Mouse (Mus musculus) intestine, embryonic 14.5 days (tissue): ENCODE results near the gene Prl7c1. TPM values are rescaled to one million over a fixed set of nuclear protein-coding genes. Genes with fewer than 3 reads are reported as not detected.
"Not testable (repeated sequence)": the region's sequence is repeated elsewhere in the genome, so short reads cannot be mapped to it uniquely, and the experiment has no call there.

Experiments
- ATAC-seq: fragments of 200-750 bp; cut with Nextera tagmentation; replicated peaks from 2 replicates; pipeline ENCODE4 v1.8.0; 2017; ENCODE audit warnings: low read depth, moderate number of reproducible peaks, moderate TSS enrichment, moderate library complexity; ENCODE audit not compliant: low FRiP score, low TSS enrichment
- DNase-seq: peaks from one replicate; pipeline ENCODE4 v3.0.0-alpha.2; 2018; ENCODE audit warnings: low spot score
- H3K27ac ChIP-seq: fragments of 300-500 bp; sonication (generic); 2 replicates; pipeline ENCODE4 v1.5.1; 2014; ENCODE audit warnings: low read depth, mild to moderate bottlenecking, control low read depth
- H3K27me3 ChIP-seq: fragments of 300-500 bp; sonication (generic); replicated peaks from 2 replicates; pipeline ENCODE4 v1.6.1; 2014; ENCODE audit warnings: low read length, control low read depth; ENCODE audit not compliant: control insufficient read depth, insufficient read depth
- H3K36me3 ChIP-seq: fragments of 300-500 bp; sonication (generic); 2 replicates; pipeline ENCODE4 v1.6.1; 2014; ENCODE audit warnings: low read length, control low read depth; ENCODE audit not compliant: control insufficient read depth, insufficient read depth
- H3K4me1 ChIP-seq: fragments of 300-500 bp; sonication (generic); replicated peaks from 2 replicates; pipeline ENCODE4 v1.6.1; 2014; ENCODE audit warnings: low read length, control low read depth, mixed read lengths; ENCODE audit not compliant: control insufficient read depth, insufficient read depth
- H3K4me2 ChIP-seq: fragments of 300-500 bp; sonication (generic); 2 replicates; pipeline ENCODE4 v1.6.1; 2014; ENCODE audit warnings: low read length
- H3K4me3 ChIP-seq: fragments of 300-500 bp; sonication (generic); 2 replicates; pipeline ENCODE4 v1.5.1; 2014; ENCODE audit warnings: low read depth, low read length, control low read depth, mixed read lengths
- H3K9ac ChIP-seq: fragments of 300-500 bp; sonication (generic); 2 replicates; pipeline ENCODE4 v1.6.1; 2014; ENCODE audit warnings: mild to moderate bottlenecking, low read length
- H3K9me3 ChIP-seq: fragments of 300-500 bp; sonication (generic); 2 replicates; pipeline ENCODE4 v1.6.1; 2016; ENCODE audit warnings: low read length, control low read depth; ENCODE audit not compliant: control insufficient read depth
- WGBS: fragments of 180-500 bp; shearing (Covaris S2); extraction: QIAGEN DNeasy Blood & Tissue Kit; methylation state at CpG from one replicate; pipeline ENCODE4 v1.1.7; 2014; 5-methylcytosine and 5-hydroxymethylcytosine counted together
- polyA plus RNA-seq: library from polyadenylated mRNA; unstranded; fragments of >200 nt; fragmentation: Nextera tagmentation; extraction: Ambion mirVana; gene quantifications from 2 replicates; pipeline ENCODE4 v1.2.1, GENCODE M21; 2014

Gene Prl7c1
- polyA plus RNA-seq = not detected in 2 replicates

- not testable (repeated sequence) for H3K27me3 ChIP-seq, H3K9me3 ChIP-seq, H3K36me3 ChIP-seq, H3K9ac ChIP-seq, H3K27ac ChIP-seq, DNase-seq, ATAC-seq, H3K4me2 ChIP-seq, H3K4me3 ChIP-seq, H3K4me1 ChIP-seq
- 92% methylated on average over 2 of the region's 3 CpGs for WGBS
These were observed at the start of gene Prl7c1 for GRCm38 (mm10) chr13:27780704-27781103. Gene Prl7c1, minus strand, starts transcription at chr13:27780804.

- H3K27ac ChIP-seq = no peak overlapping the region
- no peaks in the 10 kb centered on the region for H3K27me3 ChIP-seq
- no peak for ATAC-seq
- 90% methylated on average over 1 of the region's 1 CpGs for WGBS
- no peaks in the 10 kb centered on the region for H3K36me3 ChIP-seq
- H3K4me1 ChIP-seq = no peaks in the 10 kb centered on the region
- H3K9me3 ChIP-seq = no peaks in the 10 kb centered on the region
- DNase-seq = no peak
- no peak overlapping the region for H3K4me2 ChIP-seq
- H3K9ac ChIP-seq = no peak overlapping the region
- no peak overlapping the region for H3K4me3 ChIP-seq
These were observed 22.2 kb upstream of the Prl7c1 start for GRCm38 (mm10) chr13:27802765-27803164.

DNA sequence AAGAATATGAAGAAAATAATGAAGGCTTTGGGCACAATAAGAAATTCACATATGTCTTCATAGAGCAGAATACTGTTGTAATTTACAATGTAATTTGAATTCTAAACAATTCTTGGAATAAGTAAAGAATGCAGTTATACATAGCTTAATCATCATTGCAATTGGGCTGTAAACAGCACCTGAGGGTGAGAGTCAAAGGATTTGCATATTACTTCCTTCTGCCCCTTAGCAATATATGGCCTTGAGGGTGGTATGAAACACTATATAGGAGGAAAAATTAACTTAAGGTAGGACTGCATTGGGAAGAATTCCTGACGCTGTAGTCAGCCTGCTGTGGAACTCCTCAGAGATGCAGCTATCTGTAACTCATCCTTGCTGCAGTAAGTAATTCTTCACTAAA, 20.8 kb upstream of the Prl7c1 start, which contains the start of gene Prl2a1:
Prl2a1 (plus strand) TSS at position 301 of the 400 bp plus-strand sequence.
- Histone ChIP-seq H3K9me3 (no peaks in the 10 kb centered on the region), H3K4me3 (no peak within 1 kb of the TSS), H3K9ac (no peak within 1 kb of the TSS), H3K4me1 (no peaks in the 10 kb centered on the region), H3K36me3 (no peaks in the 10 kb centered on the region), H3K27me3 (no peaks in the 10 kb centered on the region), H3K27ac (no peak within 1 kb of the TSS), H3K4me2 (no peak within 1 kb of the TSS)
- ATAC-seq (no peak), DNase-seq (no peak)
- WGBS = 75% methylated on average over 1 of the region's 1 CpGs

DNA sequence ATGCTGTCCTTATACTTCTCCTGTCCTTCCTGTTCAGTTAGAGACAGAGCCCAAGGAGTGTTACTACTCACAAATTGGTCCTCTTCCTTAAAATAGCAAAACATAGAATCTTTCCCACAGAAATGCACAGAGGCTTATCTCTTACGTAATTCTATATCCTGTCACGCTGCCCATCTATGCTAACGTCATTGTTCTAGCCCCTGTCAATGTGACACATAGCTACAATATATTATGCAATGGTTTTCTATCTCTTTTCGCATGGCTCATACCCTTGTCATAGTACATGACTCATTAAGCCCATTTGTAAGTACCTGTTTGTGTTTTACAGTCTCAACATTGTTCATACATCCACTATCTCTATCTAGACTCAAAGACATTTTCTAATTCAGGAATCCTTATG, 18.7 kb upstream of the Prl7c1 start:
- H3K9ac ChIP-seq = no peak overlapping the region
- H3K4me3 ChIP-seq = no peak overlapping the region
- H3K36me3 ChIP-seq = no peaks in the 10 kb centered on the region
- no peak overlapping the region for H3K4me2 ChIP-seq
- ATAC-seq = no peak
- 82% methylated on average over 4 of the region's 4 CpGs for WGBS
- DNase-seq = no peak
- no peaks in the 10 kb centered on the region for H3K9me3 ChIP-seq
- H3K27ac ChIP-seq = no peak overlapping the region
- no peaks in the 10 kb centered on the region for H3K27me3 ChIP-seq
- no peaks in the 10 kb centered on the region for H3K4me1 ChIP-seq

- no peaks in the 10 kb centered on the region for H3K36me3 ChIP-seq
- H3K27me3 ChIP-seq = no peaks in the 10 kb centered on the region
- no peak overlapping the region for H3K4me2 ChIP-seq
- ATAC-seq (no peak), DNase-seq (no peak)
- no peak overlapping the region for H3K9ac ChIP-seq
- H3K27ac ChIP-seq = no peak overlapping the region
- H3K9me3 ChIP-seq = no peaks in the 10 kb centered on the region
- no peaks in the 10 kb centered on the region for H3K4me1 ChIP-seq
- H3K4me3 ChIP-seq = no peak overlapping the region
- 88% methylated on average over 10 of the region's 10 CpGs for WGBS
These were observed 46.0 kb downstream of the Prl7c1 start for GRCm38 (mm10) chr13:27734512-27735186.

GRCm38 (mm10) chr13:27730286-27730959, 50.2 kb downstream of the Prl7c1 start:
- not testable (repeated sequence) for H3K36me3 ChIP-seq, H3K4me2 ChIP-seq, H3K9ac ChIP-seq, H3K27me3 ChIP-seq, H3K9me3 ChIP-seq, ATAC-seq, H3K4me3 ChIP-seq, H3K27ac ChIP-seq, H3K4me1 ChIP-seq, DNase-seq
- 76% methylated on average over 5 of the region's 5 CpGs for WGBS

- 84% methylated on average over 3 of the region's 3 CpGs for WGBS
- H3K27me3 ChIP-seq, H3K27ac ChIP-seq, DNase-seq, H3K4me3 ChIP-seq, ATAC-seq, H3K9me3 ChIP-seq, H3K36me3 ChIP-seq, H3K4me1 ChIP-seq, H3K4me2 ChIP-seq, H3K9ac ChIP-seq: not testable (repeated sequence)
These were observed 55.5 kb downstream of the Prl7c1 start for GRCm38 (mm10) chr13:27725057-27725456.
